Mouse (Mus musculus) testis, adult 2 months (tissue): ENCODE data around the gene Mrpl45. TPM values are rescaled to one million over a fixed set of nuclear protein-coding genes. Genes with fewer than 3 reads are reported as not detected.
A peak's percentile ranks its signal among the peaks of the same experiment; 100 is the strongest.

Experiments
- H3K27ac ChIP-seq: fragments of 200-500 bp; 2 replicates; pipeline ENCODE4 v1.5.1; 2012; ENCODE audit warnings: low read depth, low read length; ENCODE audit not compliant: control insufficient read depth, insufficient read depth
- H3K27me3 ChIP-seq: fragments of 200-500 bp; 2 replicates; pipeline ENCODE4 v1.6.1; 2012; ENCODE audit warnings: mild to moderate bottlenecking, low read length, moderate library complexity; ENCODE audit not compliant: control insufficient read depth, insufficient read depth
- H3K36me3 ChIP-seq: fragments of 200-500 bp; 2 replicates; pipeline ENCODE4 v1.6.1; 2012; ENCODE audit warnings: mild to moderate bottlenecking, low read length; ENCODE audit not compliant: control insufficient read depth, insufficient read depth
- H3K4me1 ChIP-seq: fragments of 200-500 bp; 2 replicates; pipeline ENCODE4 v1.6.1; 2012; ENCODE audit warnings: low read length; ENCODE audit not compliant: control insufficient read depth, insufficient read depth
- H3K4me3 ChIP-seq: fragments of 200-500 bp; 2 replicates; pipeline ENCODE4 v1.5.1; 2012; ENCODE audit warnings: low read depth, mild to moderate bottlenecking, low read length, moderate library complexity, mixed read lengths; ENCODE audit not compliant: control insufficient read depth
- CTCF ChIP-seq: fragments of 200-500 bp; IDR thresholded peaks from 2 replicates; pipeline ENCODE4 v1.5.1; 2012; ENCODE audit warnings: low read depth, mild to moderate bottlenecking, inconsistent platforms, low read length, moderate library complexity; ENCODE audit not compliant: control insufficient read depth, insufficient read depth, insufficient replicate concordance
- POLR2A ChIP-seq: fragments of 200-500 bp; IDR thresholded peaks from 2 replicates; pipeline ENCODE4 v1.6.1; 2012; ENCODE audit warnings: low read depth, mild to moderate bottlenecking, inconsistent platforms, low read length, moderate library complexity; ENCODE audit not compliant: control insufficient read depth
- polyA plus RNA-seq: library from polyadenylated mRNA; depleted of rRNA; stranded (reverse); fragments of >200 nt; gene quantifications from 2 replicates; pipeline ENCODE4 v1.2.3, GENCODE M21; 2012

Mrpl45 gene
- polyA plus RNA-seq, 1 experiment: 8.7 TPM

DNA sequence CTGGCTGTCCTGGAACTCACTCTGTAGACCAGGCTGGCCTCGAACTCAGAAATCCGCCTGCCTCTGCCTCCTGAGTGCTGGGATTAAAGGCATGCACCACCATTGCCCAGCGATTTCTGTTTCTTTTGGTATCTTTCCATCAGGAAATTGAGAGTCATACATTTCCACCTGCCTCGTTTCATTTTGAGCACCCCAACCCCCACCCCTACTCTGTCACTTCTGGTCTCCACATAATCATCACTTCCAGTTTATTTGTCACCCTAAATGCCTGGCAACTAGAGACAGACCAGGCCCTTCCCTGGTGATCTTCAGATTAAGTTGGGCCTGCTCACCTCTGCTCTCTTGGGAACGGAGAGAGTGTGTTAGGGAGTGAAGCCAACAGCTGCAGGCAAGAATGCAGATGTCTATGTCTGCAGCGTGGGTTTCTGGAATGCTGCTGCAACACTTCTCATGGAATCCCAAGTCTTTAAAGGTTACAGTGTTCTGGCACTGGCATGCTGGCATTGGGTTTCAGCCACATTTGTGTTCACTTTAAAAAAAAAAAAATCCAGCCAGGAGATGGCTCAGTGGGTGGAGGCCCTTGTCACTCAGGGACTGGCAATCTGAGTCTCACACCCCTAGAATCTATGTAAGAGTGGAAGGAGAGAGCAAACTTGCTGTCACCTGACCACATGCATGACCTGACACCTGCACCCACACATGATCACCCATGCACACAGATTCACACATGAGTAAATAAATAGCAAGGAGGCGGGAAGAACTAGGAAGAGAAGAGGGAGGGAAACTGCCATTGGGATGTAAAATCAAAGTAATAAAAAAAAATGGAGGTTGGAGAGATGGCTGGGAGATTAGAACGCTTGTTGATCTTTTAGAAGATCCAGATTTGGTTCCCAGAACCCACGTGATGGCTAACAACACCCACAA lies 29.4 kb upstream of the Mrpl45 start:
- Histone ChIP-seq H3K27me3 (no peaks in the 10 kb centered on the region), H3K4me3 (no peak overlapping the region), H3K4me1 (peaks cover 2% of the 10 kb centered on the region; the same call in 1 of the 2 replicates), H3K27ac (no peak overlapping the region), H3K36me3 (no peaks in the 10 kb centered on the region)
- no peak for TF ChIP-seq POLR2A
- no peak for TF ChIP-seq CTCF

- H3K27ac ChIP-seq: no peak overlapping the region
- TF ChIP-seq POLR2A: no peak
- no peak for TF ChIP-seq CTCF
- no peak overlapping the region for H3K4me3 ChIP-seq
- no peaks in the 10 kb centered on the region for H3K27me3 ChIP-seq
- H3K4me1 ChIP-seq: 0 out of 2 replicates have a peak, but pooled peaks cover 2% of the 10 kb centered on the region
- no peaks in the 10 kb centered on the region for H3K36me3 ChIP-seq
Measured at GRCm38 (mm10) chr11:97286973-97287372, 28.5 kb upstream of the Mrpl45 start.

DNA sequence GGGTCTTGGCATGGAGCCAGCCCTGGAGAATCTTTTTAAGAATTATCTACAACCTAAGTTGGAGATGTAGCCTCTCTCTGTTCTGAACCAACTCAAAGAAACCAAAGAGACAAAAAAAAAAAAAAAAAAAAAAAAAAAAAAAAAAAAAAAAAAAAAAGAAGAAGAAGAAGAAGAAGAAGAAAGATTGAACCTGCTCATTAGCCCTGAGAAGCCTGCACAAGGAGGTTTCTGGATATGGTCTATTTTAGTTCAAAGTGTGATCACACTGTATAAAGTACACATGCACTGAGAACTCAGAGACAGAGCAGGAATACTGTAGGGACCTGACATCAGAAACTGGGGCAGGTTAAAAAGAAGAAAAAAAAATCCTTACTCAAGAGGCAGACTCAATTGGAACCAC lies 27.9 kb upstream of the Mrpl45 start:
- TF ChIP-seq CTCF (no peak), POLR2A (no peak)
- Histone ChIP-seq H3K36me3 (no peaks in the 10 kb centered on the region), H3K27me3 (no peaks in the 10 kb centered on the region), H3K4me3 (no peak overlapping the region), H3K4me1 (0 out of 2 replicates have a peak, but pooled peaks cover 2% of the 10 kb centered on the region), H3K27ac (no peak overlapping the region)

- TF ChIP-seq CTCF: no peak
- no peak for TF ChIP-seq POLR2A
- Histone ChIP-seq H3K36me3 (no peaks in the 10 kb centered on the region), H3K4me1 (0 out of 2 replicates have a peak, but pooled peaks cover 2% of the 10 kb centered on the region), H3K27ac (peak overlapping the region; percentile 71), H3K27me3 (no peaks in the 10 kb centered on the region), H3K4me3 (no peak overlapping the region)
Measured at GRCm38 (mm10) chr11:97289276-97290230, 26.0 kb upstream of the Mrpl45 start.

DNA sequence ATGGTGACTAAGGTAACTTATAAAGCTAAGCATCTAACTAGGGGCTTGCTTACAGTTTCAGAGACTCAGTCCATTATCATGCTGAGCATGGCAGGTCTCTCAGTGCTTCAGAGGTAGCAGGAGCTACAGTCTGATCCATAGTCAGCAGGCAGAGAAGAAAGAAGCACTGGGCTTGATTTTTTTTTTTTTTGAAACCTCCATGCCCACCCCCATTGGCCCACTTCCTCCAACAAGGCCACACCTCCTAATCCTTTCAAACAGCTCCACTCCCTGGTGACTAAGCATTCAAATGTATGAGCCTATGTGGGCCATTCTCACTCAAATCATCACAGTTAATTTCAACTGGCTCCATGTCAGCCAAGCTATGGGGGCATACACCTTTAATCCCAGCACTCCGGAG lies 22.8 kb upstream of the Mrpl45 start:
- H3K4me1 ChIP-seq: 0 out of 2 replicates have a peak, but pooled peaks cover 4% of the 10 kb centered on the region
- no peak overlapping the region for H3K4me3 ChIP-seq
- no peaks in the 10 kb centered on the region for H3K36me3 ChIP-seq
- TF ChIP-seq POLR2A (no peak), CTCF (no peak)
- no peaks in the 10 kb centered on the region for H3K27me3 ChIP-seq
- H3K27ac ChIP-seq: no peak overlapping the region

DNA sequence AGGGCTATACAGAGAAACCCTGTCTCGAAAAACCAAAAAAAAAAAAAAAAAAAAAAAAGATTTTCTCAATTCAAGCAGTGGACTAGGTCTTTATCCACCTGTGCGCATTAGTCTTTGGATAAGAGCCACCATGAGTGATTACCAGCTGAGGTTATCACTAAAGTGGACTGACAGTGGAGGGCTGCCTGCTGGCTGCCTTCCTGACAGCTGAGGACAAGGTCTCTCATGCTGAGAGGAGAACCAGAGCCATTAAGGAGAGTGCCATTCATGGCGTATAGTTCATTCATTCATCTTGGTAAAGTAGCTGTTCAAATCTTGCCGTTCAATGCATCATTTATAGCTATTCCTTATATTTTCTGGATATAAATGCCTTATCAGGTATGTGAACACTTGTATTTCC lies 19.0 kb upstream of the Mrpl45 start:
- Histone ChIP-seq H3K4me3 (no peak overlapping the region), H3K27ac (no peak overlapping the region), H3K36me3 (no peaks in the 10 kb centered on the region), H3K4me1 (peaks cover 3% of the 10 kb centered on the region; the same call in 1 of the 2 replicates), H3K27me3 (no peaks in the 10 kb centered on the region)
- TF ChIP-seq POLR2A (no peak), CTCF (no peak)
